Mouse (Mus musculus) cerebellum, postnatal 36 days (tissue): ENCODE measurements around the gene Pyroxd1.

Experiments used
- DNase-seq, 2 experiments: peaks; one replicate each; pipeline ENCODE4 v3.0.0; 2021 to 2022; ENCODE audit warnings: mixed read lengths in 2 of 2

Pyroxd1 gene

DNA sequence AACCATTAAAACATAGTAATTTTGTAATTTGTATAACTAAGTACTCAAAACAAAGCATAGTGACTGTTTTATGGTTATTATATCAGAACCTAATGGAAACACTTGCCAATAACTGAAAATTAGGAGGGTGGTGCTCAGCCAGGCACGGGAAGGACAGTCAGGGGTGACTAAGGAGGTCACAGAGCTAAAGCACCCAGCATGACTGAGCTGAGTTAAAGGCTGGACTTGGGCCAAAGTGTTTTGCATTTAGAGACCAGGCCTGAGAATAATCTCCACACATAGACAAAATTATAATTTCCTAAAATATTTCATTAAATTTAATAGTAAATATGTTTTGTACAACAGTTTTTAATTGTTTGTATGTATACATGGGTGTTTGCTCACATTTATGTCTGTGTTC, 31.6 kb downstream of the Pyroxd1 start:
- no peak for DNase-seq

DNA sequence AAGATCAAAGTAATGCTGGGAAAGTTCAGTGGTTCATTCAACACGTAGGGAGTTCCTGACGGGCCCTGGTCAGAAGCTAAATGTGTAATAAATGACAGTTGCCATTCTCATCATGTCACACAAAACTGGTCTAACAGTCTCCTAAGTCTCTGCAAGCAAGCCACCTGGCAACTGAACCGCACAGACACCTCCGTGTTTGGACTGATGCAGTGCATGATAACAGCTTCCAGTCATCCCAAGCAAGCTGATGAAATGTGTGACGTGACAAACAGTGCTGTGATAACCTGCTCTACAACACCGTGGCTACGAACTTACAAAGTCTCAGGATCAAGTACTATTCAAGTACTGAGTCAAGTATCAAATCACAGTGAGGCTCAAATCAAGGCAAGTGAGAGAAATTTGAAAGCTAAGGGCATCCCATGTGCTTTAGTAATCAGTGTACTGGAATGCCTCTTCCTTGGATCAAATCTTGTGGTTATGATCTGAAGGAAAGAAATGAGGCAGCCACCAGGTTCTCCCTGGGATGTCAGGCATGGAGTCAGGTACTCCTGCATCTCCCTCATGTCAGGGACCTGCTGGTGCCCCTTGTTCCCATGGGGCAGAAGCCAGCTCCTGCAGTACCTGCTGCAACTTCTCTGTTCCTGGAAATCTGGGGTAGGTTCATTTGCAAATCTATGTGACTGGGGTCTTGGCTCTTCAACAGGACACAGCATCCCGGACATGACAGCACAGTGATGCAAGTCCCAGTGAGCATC, 33.3 kb downstream of the Pyroxd1 start:
- no peak for DNase-seq

DNA sequence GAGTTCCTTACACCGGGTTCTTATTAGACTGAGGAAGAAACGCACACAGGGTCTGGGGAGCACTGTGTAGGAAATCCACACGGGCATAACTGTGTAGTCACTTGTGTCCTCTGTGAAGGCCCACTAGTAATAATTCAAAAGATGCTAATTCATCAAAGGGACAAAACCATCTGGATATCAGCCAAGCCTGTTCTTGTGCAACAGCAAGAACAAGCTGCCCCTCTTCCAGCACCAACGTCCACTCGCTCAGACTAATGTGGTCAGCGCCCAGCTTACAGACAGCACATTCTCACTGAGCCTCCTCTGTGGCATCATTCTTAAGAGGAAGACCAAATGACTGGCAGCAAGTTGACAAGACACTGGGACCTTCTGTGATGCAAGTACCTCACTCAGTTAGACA, 34.5 kb downstream of the Pyroxd1 start:
- DNase-seq, result no peak

DNA sequence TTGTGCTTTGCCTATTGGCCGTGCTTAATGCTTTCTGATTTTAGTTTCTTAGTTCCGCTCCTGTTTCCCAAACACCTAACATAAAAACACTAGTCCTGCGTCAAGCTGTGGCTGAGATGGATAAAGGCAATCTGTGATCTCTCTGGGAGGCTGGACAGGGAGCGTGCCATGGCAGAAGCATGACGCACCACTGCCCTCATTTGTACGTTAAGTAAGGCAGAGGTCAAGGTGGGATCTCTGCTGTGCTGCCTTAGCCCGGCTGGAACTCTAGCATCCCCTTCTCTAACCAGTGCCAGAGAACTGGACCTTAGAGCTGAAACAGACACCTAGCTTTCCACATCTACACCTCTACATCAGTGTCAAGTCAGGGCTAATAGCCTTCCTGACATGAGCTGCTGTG, 36.2 kb downstream of the Pyroxd1 start:
- DNase-seq, result no peak

DNA sequence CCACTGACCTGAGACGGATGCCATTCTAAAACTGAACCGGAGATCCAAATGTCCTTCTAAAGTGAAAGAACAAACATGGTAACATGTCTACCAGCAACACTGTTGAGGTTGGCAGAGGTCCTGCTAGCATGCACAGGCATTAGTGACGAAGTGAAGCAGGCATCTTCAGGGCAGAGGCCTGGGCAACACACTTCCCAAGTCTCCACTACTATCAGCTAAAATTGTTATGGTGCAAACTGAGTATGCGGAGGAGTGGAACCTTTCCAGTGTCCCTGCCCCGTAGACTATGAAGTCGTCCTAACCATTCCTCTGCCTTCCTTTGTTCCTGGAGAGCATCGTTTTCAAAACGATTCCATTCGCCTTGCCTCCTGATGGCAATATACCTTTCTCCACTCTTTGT, 39.1 kb downstream of the Pyroxd1 start:
- no peak for DNase-seq

DNA sequence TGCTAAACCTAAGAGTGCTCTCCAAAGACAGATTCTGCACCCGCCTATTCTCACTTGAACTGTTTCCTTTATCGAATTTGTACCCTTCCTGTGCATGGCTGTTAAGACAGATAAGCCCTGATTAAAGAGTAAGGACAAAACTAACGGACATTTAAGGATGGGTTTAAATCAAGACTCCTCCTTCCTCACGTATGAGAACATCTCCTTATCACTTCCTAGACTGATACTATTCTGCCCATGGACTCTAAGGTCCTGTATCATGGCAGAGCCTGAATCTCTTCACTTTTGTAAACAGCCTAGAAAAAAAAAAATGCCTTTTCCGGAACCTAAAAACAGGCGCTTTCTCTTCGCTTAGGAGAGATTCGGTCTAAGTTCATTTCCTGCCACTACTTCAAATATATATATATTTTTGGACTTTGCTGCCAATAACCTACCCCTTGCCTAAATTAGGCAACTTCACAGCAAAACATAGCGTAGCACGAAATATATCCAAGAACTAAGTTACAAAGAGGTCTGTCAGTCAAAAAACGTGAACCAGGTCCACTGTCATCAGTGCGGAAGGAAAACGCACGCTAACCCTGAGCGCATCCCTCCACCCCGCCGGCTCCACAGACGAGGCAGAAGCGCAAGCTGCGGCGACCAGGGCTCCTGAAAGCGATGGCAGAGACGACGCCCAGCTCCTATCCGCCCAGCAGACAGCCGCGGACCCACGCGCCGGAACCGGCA, 41.0 kb downstream of the Pyroxd1 start:
- DNase-seq, result no peak

DNA sequence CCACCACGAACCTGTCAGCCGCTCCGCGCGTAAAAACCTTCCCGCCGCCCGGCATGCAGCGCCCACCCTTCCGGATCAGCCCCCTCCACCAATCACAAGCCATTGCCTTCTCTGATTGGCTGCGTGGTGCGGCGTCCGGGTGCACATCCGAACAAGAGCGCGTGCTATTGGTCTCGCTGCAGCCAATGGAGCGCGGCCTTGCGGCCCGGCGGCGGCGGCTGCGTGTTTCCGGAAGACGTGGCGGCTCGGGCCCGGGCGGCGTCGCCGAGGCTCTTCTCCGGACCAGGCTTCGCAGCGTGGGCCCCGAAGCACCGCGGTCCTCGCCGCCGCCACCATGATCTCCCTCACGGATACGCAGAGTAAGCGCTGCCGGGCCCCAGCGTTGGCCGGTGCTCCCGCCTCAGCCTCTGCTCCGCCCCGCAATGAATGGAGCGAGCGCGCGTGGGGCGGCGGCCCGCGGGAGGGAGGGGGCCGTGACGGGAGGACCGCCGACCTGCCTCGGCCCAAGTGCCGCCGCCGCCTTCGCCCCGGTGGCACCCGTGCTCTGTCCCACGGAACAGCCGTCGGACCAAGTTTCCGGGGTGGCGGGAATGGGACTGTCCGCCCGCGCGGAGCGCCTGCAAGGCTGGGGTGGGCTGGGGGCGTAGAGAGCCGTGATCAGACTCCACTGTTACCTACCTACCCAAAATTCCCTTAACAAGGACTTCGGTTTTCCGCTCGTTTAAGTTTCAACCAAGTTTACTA, 41.7 kb downstream of the Pyroxd1 start, which contains the start of the genes Recql and Golt1b:
Gene Recql, minus strand, starts transcription at position 77 of the 744 bp plus-strand sequence.
Gene Golt1b, plus strand, starts transcription at position 211 of the 744 bp plus-strand sequence.
- DNase-seq, result peak; percentile 98 to 99

DNA sequence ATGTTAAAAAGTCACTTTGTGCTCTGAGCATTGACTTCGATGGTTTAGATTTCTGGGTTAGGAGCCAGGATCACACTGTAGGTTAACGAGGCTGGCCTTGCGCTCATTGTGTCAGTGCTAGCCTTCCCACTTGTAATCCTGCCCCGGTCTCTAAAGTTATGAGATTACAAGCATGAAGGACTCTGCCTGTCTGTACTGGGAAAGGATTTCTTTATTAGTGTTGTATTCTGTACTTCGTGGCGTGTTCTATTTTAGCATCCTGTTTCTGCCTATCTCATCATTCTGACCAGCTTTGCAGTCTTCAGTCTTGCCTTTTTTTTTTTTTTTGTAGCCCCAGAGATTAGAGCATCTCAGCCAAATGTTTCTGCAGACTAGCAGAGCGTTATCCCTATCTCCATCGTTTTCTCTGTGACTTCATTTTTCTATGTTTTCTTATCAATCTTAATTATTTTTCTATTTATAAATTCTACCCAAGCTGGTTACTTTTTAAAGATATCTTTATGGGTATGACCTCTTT, 42.4 kb downstream of the Pyroxd1 start:
- DNase-seq, result no peak

DNA sequence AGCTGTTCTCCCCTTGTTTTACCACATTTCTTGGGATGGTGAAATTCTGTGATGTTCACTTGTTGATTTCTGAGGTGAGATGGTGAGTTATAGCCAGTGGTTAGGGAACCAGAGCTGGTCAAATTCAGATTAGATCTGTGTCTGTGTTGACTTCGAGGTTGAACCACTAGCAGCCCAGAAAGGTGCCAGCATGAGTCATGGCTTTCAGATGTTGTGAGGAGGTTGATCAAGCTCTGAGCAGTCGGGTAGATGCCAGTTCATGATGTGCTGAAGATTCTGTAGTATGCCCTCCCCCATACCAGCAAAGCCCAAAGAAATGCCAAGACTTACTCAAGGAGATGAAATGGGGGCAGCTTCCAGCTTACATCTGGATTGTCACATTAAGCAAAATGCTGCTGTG, 43.6 kb downstream of the Pyroxd1 start:
- no peak for DNase-seq

DNA sequence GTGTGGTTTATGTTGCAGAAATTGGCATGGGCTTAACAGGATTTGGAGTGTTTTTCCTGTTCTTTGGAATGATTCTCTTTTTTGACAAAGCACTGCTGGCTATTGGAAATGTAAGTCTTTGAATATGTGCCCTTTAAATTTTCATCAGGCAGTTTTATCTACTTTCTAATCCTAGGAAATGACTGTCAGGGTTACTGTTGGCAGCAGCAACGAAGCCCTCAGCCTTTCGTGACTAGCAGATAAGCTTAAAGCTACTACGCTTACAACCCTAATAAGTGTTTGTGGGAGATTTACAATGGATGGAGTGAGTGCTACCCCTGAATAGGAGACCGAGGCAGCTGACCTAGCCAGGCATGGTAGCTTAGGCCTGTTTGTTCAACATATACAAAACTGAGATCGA, 46.9 kb downstream of the Pyroxd1 start:
- DNase-seq, result no peak

DNA sequence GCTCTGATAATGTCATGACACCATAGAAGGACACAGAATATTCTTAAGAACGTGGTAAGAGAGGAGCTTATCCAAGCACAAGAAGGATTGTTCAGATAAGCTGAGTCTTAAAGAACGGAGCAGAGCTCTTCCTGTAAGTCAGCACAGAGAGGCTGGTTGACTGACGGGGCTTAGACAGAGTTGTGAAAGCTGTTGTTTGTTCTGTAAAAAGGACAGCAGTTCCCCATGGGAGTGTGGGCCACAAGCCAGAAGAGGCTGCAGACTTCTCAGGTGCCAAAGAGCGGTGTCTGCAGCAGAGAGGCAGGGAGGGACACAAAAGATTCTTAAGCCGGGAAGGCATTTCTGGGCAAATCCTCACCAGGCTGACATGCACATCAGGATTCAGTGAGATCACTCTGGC, 49.2 kb downstream of the Pyroxd1 start:
- peak; percentile 14 to 18 for DNase-seq

DNA sequence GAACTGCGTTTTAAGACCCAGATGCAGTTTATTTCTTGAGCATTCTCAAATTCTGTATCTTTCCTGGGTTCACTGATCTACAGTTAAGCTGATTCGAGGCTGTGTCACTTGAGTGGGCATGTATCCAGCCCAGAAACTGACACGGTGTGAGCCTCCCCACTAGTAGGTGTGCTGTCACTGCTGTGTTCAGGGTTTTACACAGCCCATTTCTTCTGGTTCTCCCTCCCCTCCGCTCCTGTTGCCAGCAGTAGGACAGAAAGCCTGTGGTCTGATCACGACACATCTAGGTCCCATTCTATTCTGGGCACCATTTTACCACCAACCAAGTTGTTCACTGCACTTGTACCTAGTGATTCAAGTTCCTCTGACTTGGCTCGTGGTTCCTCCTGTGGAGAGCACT, 50.3 kb downstream of the Pyroxd1 start:
- no peak for DNase-seq

DNA sequence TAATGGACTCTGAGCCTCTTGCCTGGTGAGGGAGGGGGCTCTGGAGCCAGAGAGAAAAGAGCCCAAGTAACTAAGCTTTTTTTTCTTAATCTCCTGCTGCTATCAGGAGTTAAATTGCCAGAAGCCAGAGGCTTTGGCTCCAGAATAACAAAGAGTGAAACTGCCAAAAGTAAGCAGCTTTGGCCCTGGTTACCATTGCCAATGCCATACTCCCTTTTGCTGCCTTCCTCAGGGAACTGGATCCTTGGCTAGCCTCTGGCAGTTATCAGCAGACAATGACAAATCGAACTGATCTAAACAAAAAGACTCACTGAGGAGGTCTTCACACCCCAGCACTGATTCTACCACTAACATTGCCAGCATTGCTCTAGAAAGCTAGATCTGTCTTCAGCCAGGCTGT, 65.7 kb downstream of the Pyroxd1 start:
- DNase-seq, result no peak
